Mouse (Mus musculus) thymus, adult 2 months (tissue): Measurements from ENCODE around the gene Scn11a.

ENCODE experiments used
- CTCF ChIP-seq: fragments of 200-500 bp; IDR thresholded peaks from 2 replicates; pipeline ENCODE4 v1.5.1; 2012; ENCODE audit warnings: mild to moderate bottlenecking, control low read depth, low read length, moderate library complexity, borderline replicate concordance; ENCODE audit not compliant: control insufficient read depth, poor library complexity, insufficient read depth; ENCODE audit errors: extremely low read depth
- POLR2A ChIP-seq: fragments of 200-500 bp; IDR thresholded peaks from 2 replicates; pipeline ENCODE4 v1.6.1; 2012; ENCODE audit warnings: mild to moderate bottlenecking, low read length, control low read depth, moderate library complexity; ENCODE audit not compliant: control insufficient read depth, poor library complexity, insufficient read depth; ENCODE audit errors: extremely low read depth

DNA sequence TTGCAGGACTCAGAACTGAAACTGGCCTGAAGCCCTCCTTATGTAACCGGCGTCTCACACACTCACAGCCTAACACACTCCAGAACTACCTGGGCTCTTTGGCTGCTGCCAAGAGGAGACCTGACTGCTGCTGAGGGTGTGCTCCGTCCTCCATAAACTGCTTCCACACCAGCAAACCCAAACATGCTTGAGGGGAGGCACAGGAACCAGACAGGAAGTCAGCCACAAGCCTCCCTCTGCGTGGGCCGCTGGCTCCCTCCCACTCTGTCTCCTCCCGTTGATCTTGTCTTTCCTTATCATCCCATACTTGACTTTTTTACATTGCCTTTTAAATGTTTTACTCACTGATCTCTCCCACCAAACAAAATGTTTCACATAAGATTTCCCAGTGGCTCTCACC, 23.8 kb downstream of the Scn11a start:
- no peak for TF ChIP-seq POLR2A
- no peak for TF ChIP-seq CTCF
